Mouse (Mus musculus): ENCODE data around the gene Gm6121.
"Not testable (repeated sequence)": the region's sequence is repeated elsewhere in the genome, so short reads cannot be mapped to it uniquely, and the experiment has no call there.

The Gm6121 gene

GRCm38 (mm10) chrX:26935597-26935996 is at the start of gene Gm6121:
Gene Gm6121 (minus strand): TSS chrX:26935697.
- not testable (repeated sequence) for DNase-seq (ENCODE audit: low spot score)
